Mouse (Mus musculus): ENCODE data around the gene Fgfr2. TPM values are rescaled to one million over a fixed set of nuclear protein-coding genes. Genes with fewer than 3 reads are reported as not detected.

Fgfr2 gene
- polyA plus RNA-seq, 1 experiment from 2014 or later, result 11.4 TPM

GRCm38 (mm10) chr7:130984294-130984693 lies 2138.9 kb downstream of the Fgfr2 start:
- H3K4me3 ChIP-seq (ENCODE audit: low read depth, low read length), result no peak overlapping the region
- no peak overlapping the region for H3K9ac ChIP-seq (ENCODE audit: low read depth, low read length)
- no peak for ATAC-seq (ENCODE audit: low read depth)
- no peak overlapping the region for H3K4me2 ChIP-seq (ENCODE audit: low read depth, low read length)
- H3K27me3 ChIP-seq (ENCODE audit: control insufficient read depth, insufficient read depth, low read depth, low read length), result no peaks in the 10 kb centered on the region
- H3K9me3 ChIP-seq (replicated peaks; ENCODE audit: control insufficient read depth, low read length), result no peaks in the 10 kb centered on the region
- 77% methylated on average over 7 of the region's 7 CpGs for WGBS (ENCODE audit: insufficient replicate concordance)
- no peaks in the 10 kb centered on the region for H3K4me1 ChIP-seq (ENCODE audit: control insufficient read depth, low read depth, low read length)
- H3K27ac ChIP-seq (ENCODE audit: low read length), result no peak overlapping the region
- H3K36me3 ChIP-seq (ENCODE audit: control insufficient read depth, insufficient read depth), result no peaks in the 10 kb centered on the region

DNA sequence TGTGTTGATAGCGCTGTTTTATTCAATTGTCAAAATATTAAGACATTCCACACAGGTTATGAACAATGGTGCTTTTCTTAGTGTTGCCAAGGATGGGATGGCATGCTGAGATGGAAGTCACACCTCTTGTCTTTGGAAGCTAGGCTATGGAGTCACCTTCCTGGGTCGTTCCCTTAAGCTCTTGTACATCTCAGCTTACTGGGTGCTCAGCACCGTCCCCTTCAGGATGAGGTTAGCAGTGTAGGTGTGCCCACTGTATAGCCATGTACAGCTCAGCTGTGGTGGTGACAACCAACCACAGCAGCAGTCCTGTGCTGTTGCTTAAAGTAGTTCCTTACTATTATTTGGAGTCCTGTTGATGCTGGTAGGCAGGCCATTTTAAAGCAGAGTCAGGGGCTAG lies 2140.3 kb downstream of the Fgfr2 start:
- WGBS (ENCODE audit: insufficient replicate concordance), result 45% methylated on average over 3 of the region's 3 CpGs
- no peak for ATAC-seq (ENCODE audit: low read depth)

GRCm38 (mm10) chr7:130982371-130982770 lies 2140.8 kb downstream of the Fgfr2 start:
- H3K36me3 ChIP-seq (ENCODE audit: control insufficient read depth, insufficient read depth), result no peaks in the 10 kb centered on the region
- no peak overlapping the region for H3K4me3 ChIP-seq (ENCODE audit: low read depth, low read length)
- no peaks in the 10 kb centered on the region for H3K9me3 ChIP-seq (replicated peaks; ENCODE audit: control insufficient read depth, low read length)
- H3K4me2 ChIP-seq (ENCODE audit: low read depth, low read length), result no peak overlapping the region
- H3K27ac ChIP-seq (ENCODE audit: low read length), result no peak overlapping the region
- ATAC-seq (ENCODE audit: low read depth), result no peak
- WGBS (ENCODE audit: insufficient replicate concordance), result 56% methylated on average over 4 of the region's 4 CpGs
- H3K27me3 ChIP-seq (ENCODE audit: control insufficient read depth, insufficient read depth, low read depth, low read length), result no peaks in the 10 kb centered on the region
- no peak overlapping the region for H3K9ac ChIP-seq (ENCODE audit: low read depth, low read length)
- no peaks in the 10 kb centered on the region for H3K4me1 ChIP-seq (ENCODE audit: control insufficient read depth, low read depth, low read length)

More for the DNA sequence above, 2140.3 kb downstream of the Fgfr2 start:
- H3K4me3 ChIP-seq (ENCODE audit: low read depth, low read length), result no peak overlapping the region
- no peak overlapping the region for H3K9ac ChIP-seq (ENCODE audit: low read depth, low read length)
- H3K36me3 ChIP-seq (ENCODE audit: control insufficient read depth, insufficient read depth), result no peaks in the 10 kb centered on the region
- H3K27me3 ChIP-seq (ENCODE audit: control insufficient read depth, insufficient read depth, low read depth, low read length), result no peaks in the 10 kb centered on the region
- no peak overlapping the region for H3K4me2 ChIP-seq (ENCODE audit: low read depth, low read length)
- H3K27ac ChIP-seq (ENCODE audit: low read length), result no peak overlapping the region
- H3K4me1 ChIP-seq (ENCODE audit: control insufficient read depth, low read depth, low read length), result no peaks in the 10 kb centered on the region
- H3K9me3 ChIP-seq (replicated peaks; ENCODE audit: control insufficient read depth, low read length), result no peaks in the 10 kb centered on the region

GRCm38 (mm10) chr7:130980130-130980529 lies 2143.0 kb downstream of the Fgfr2 start:
- no peak for ATAC-seq (ENCODE audit: low read depth)
- no peak overlapping the region for H3K27ac ChIP-seq (ENCODE audit: low read length)
- WGBS (ENCODE audit: insufficient replicate concordance), result 68% methylated on average over 5 of the region's 5 CpGs

GRCm38 (mm10) chr7:130978545-130978944 lies 2144.6 kb downstream of the Fgfr2 start:
- 32% methylated on average over 1 of the region's 1 CpGs for WGBS (ENCODE audit: insufficient replicate concordance)
- ATAC-seq (ENCODE audit: low read depth), result no peak

More at GRCm38 (mm10) chr7:130980130-130980529, 2143.0 kb downstream of the Fgfr2 start:
- Histone ChIP-seq H3K4me3 (ENCODE audit: low read depth, low read length) (no peak overlapping the region), H3K4me1 (ENCODE audit: control insufficient read depth, low read depth, low read length) (no peaks in the 10 kb centered on the region), H3K4me2 (ENCODE audit: low read depth, low read length) (no peak overlapping the region), H3K36me3 (ENCODE audit: control insufficient read depth, insufficient read depth) (no peaks in the 10 kb centered on the region), H3K9ac (ENCODE audit: low read depth, low read length) (no peak overlapping the region), H3K27me3 (ENCODE audit: control insufficient read depth, insufficient read depth, low read depth, low read length) (no peaks in the 10 kb centered on the region), H3K9me3 (replicated peaks; ENCODE audit: control insufficient read depth, low read length) (no peaks in the 10 kb centered on the region)

DNA sequence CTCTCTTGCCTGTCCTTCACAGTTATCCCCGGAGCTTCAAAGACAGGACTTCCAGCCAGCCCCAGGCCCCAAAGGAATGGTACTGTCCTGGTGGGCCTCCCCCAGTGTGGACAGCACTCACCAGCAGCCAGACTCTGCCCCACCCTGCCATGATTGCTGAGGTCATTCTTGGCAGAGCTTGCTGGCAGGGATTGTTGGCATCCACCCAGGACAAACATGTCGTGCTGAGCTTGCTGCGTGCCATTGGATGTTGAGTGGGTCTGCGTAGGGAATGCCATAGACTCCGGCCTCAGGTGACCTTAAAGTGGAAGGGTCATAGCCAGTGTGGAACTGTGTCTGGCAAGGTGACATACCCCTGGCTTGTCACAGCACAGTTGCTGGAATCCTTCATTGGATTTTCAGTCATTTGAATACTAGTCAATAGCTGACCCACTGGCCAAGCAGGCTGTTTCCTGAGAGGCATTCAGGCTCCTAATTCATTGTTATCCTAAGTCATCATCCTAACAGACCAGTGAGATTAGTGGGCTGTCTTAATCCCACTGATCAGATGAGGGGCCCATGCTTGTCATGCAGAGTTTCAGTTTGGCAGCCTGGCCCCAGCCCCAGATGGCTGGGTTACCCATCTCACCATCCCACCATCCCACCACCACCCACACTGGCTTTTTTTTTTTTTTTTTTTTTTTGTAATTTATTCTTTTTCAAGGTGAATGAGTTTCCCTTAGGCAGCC lies 2145.2 kb downstream of the Fgfr2 start:
- H3K4me3 ChIP-seq (ENCODE audit: low read depth, low read length), result no peak overlapping the region
- H3K9ac ChIP-seq (ENCODE audit: low read depth, low read length), result no peak overlapping the region
- no peaks in the 10 kb centered on the region for H3K27me3 ChIP-seq (ENCODE audit: control insufficient read depth, insufficient read depth, low read depth, low read length)
- H3K36me3 ChIP-seq (ENCODE audit: control insufficient read depth, insufficient read depth), result no peaks in the 10 kb centered on the region
- H3K4me1 ChIP-seq (ENCODE audit: control insufficient read depth, low read depth, low read length), result no peaks in the 10 kb centered on the region
- peak; percentile 81 for ATAC-seq (ENCODE audit: low read depth)
- 55% methylated on average over 5 of the region's 5 CpGs for WGBS (ENCODE audit: insufficient replicate concordance)
- no peak overlapping the region for H3K4me2 ChIP-seq (ENCODE audit: low read depth, low read length)
- no peaks in the 10 kb centered on the region for H3K9me3 ChIP-seq (replicated peaks; ENCODE audit: control insufficient read depth, low read length)
- no peak overlapping the region for H3K27ac ChIP-seq (ENCODE audit: low read length)

More at GRCm38 (mm10) chr7:130978545-130978944, 2144.6 kb downstream of the Fgfr2 start:
- Histone ChIP-seq H3K36me3 (ENCODE audit: control insufficient read depth, insufficient read depth) (no peaks in the 10 kb centered on the region), H3K9me3 (replicated peaks; ENCODE audit: control insufficient read depth, low read length) (no peaks in the 10 kb centered on the region), H3K9ac (ENCODE audit: low read depth, low read length) (no peak overlapping the region), H3K4me3 (ENCODE audit: low read depth, low read length) (no peak overlapping the region), H3K27me3 (ENCODE audit: control insufficient read depth, insufficient read depth, low read depth, low read length) (no peaks in the 10 kb centered on the region), H3K27ac (ENCODE audit: low read length) (no peak overlapping the region), H3K4me1 (ENCODE audit: control insufficient read depth, low read depth, low read length) (no peaks in the 10 kb centered on the region), H3K4me2 (ENCODE audit: low read depth, low read length) (no peak overlapping the region)

- ATAC-seq (ENCODE audit: low read depth), result no peak
- WGBS (ENCODE audit: insufficient replicate concordance), result 59% methylated on average over 13 of the region's 13 CpGs
- H3K27me3 ChIP-seq (ENCODE audit: control insufficient read depth, insufficient read depth, low read depth, low read length), result no peaks in the 10 kb centered on the region
Observed at GRCm38 (mm10) chr7:130976305-130976935, 2146.7 kb downstream of the Fgfr2 start.

DNA sequence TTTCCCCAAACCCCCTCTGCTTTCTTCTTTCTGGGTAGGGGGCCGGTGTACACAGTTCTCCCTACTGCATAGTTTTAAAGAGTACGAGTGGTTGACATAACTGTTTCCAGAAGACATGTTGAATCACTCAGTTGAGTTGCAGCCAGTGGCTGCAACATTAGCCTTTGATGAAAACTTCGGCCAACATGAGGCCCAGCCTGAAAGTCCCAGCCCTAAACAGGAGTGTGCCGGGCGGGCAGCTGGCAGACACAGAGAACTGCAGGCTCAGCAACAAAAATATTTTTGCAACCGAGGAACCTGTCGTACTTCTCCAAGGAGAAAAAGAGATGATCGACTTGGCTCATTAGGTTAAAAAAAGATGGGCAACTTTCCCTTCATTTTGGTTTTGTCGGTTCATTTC lies 2150.4 kb downstream of the Fgfr2 start:
- H3K27me3 ChIP-seq (ENCODE audit: control insufficient read depth, insufficient read depth, low read depth, low read length), result no peaks in the 10 kb centered on the region
- H3K4me3 ChIP-seq (ENCODE audit: low read depth, low read length), result no peak overlapping the region
- no peak overlapping the region for H3K4me2 ChIP-seq (ENCODE audit: low read depth, low read length)
- no peaks in the 10 kb centered on the region for H3K4me1 ChIP-seq (ENCODE audit: control insufficient read depth, low read depth, low read length)
- ATAC-seq (ENCODE audit: low read depth), result no peak
- no peak overlapping the region for H3K27ac ChIP-seq (ENCODE audit: low read length)
- 74% methylated on average over 9 of the region's 9 CpGs for WGBS (ENCODE audit: insufficient replicate concordance)
- H3K9ac ChIP-seq (ENCODE audit: low read depth, low read length), result no peak overlapping the region
- H3K36me3 ChIP-seq (ENCODE audit: control insufficient read depth, insufficient read depth), result no peaks in the 10 kb centered on the region
- no peaks in the 10 kb centered on the region for H3K9me3 ChIP-seq (replicated peaks; ENCODE audit: control insufficient read depth, low read length)

More at GRCm38 (mm10) chr7:130976305-130976935, 2146.7 kb downstream of the Fgfr2 start:
- Histone ChIP-seq H3K27ac (ENCODE audit: low read length) (no peak overlapping the region), H3K4me3 (ENCODE audit: low read depth, low read length) (no peak overlapping the region), H3K9ac (ENCODE audit: low read depth, low read length) (no peak overlapping the region), H3K9me3 (replicated peaks; ENCODE audit: control insufficient read depth, low read length) (no peaks in the 10 kb centered on the region), H3K4me1 (ENCODE audit: control insufficient read depth, low read depth, low read length) (no peaks in the 10 kb centered on the region), H3K36me3 (ENCODE audit: control insufficient read depth, insufficient read depth) (no peaks in the 10 kb centered on the region), H3K4me2 (ENCODE audit: low read depth, low read length) (no peak overlapping the region)

DNA sequence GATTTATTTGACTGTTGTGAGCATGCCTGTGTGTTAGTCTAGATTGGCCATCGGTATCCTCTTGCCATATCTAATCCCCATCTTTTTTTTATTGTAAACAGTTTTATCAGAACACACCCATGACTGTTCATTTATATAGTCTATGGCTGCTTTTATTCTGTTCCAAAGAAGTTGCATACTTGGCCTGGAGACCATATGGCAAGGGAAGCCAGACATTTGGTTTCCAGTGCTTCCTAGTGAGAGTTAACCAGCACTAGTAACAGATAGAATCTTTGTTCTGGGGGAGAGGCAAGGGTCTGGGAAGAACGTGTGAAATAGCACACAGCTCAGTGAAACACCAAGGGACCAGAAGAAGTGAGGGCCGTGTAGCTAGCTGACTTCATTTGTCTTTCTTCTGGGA lies 2153.6 kb downstream of the Fgfr2 start:
- Histone ChIP-seq H3K9me3 (replicated peaks; ENCODE audit: control insufficient read depth, low read length) (no peaks in the 10 kb centered on the region), H3K36me3 (ENCODE audit: control insufficient read depth, insufficient read depth) (no peaks in the 10 kb centered on the region), H3K4me1 (ENCODE audit: control insufficient read depth, low read depth, low read length) (no peaks in the 10 kb centered on the region), H3K27me3 (ENCODE audit: control insufficient read depth, insufficient read depth, low read depth, low read length) (no peaks in the 10 kb centered on the region), H3K4me3 (ENCODE audit: low read depth, low read length) (no peak overlapping the region), H3K27ac (ENCODE audit: low read length) (no peak overlapping the region), H3K4me2 (ENCODE audit: low read depth, low read length) (no peak overlapping the region), H3K9ac (ENCODE audit: low read depth, low read length) (no peak overlapping the region)
- WGBS (ENCODE audit: insufficient replicate concordance), result 46% methylated on average over 3 of the region's 3 CpGs
- no peak for ATAC-seq (ENCODE audit: low read depth)
